Mouse (Mus musculus): ENCODE data around the gene Inhbc.

The Inhbc gene

GRCm38 (mm10) chr10:127351719-127352118 is 18.5 kb downstream of the Inhbc start:
- DNase-seq (ENCODE audit: low read depth) = peak; percentile 14

GRCm38 (mm10) chr10:127351285-127351595 is 19.0 kb downstream of the Inhbc start:
- no peak for DNase-seq (ENCODE audit: low read depth)

- peak; percentile 79 for DNase-seq (ENCODE audit: low read depth)
Measured at GRCm38 (mm10) chr10:127350594-127351284, 19.5 kb downstream of the Inhbc start.

GRCm38 (mm10) chr10:127349810-127350209 is 20.4 kb downstream of the Inhbc start:
- no peak for DNase-seq (ENCODE audit: low read depth)

GRCm38 (mm10) chr10:127348957-127349356 is 21.3 kb downstream of the Inhbc start:
- peak; percentile 55 for DNase-seq (ENCODE audit: low read depth)

- DNase-seq (ENCODE audit: low read depth) = no peak
Measured at GRCm38 (mm10) chr10:127346173-127346572, 24.1 kb downstream of the Inhbc start.

DNA sequence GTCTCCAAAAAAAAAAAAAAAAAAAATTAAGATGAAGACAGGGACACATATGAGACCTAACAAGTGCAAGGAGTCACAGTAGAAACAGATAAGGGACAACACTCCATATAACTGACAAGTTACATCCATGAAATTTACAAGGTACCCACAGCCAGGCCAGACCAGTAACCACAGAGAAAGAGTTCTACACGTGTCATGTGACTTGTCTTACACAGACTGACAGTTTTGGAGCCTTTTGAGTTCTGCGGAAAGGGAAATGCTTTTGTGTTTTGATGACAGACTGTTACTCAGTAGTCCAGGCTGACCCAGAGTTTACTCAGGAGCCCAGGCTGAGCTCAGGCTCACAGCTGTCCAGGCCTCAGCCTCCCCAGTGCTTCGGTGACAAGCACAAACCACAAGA is 27.2 kb downstream of the Inhbc start:
- DNase-seq (ENCODE audit: low read depth) = peak; percentile 40

- peak; percentile 92 for DNase-seq (ENCODE audit: low read depth)
Measured at GRCm38 (mm10) chr10:127341891-127342639, 28.2 kb downstream of the Inhbc start, which contains the start of gene Gli1. Gene Gli1 (minus strand): TSS chr10:127341974.

DNA sequence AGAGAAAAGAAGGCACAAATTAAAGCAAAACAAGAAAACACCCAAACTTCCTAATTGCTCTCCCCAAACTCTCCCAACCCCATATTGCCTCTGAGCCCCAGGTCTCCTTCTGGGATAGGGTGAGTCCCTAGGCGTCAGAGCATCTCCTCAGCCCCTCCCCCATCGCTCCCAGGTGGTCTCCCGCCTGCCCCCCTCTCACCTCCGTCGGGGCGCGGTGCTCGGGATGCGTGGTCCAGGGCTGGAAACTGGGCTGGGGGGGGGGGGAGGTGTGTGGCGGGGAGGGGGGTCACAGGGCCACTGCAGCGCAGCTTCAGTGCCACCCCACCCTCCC is 28.9 kb downstream of the Inhbc start:
- DNase-seq (ENCODE audit: low read depth) = no peak

GRCm38 (mm10) chr10:127340577-127341359 is 29.5 kb downstream of the Inhbc start:
- DNase-seq (ENCODE audit: low read depth) = no peak

DNA sequence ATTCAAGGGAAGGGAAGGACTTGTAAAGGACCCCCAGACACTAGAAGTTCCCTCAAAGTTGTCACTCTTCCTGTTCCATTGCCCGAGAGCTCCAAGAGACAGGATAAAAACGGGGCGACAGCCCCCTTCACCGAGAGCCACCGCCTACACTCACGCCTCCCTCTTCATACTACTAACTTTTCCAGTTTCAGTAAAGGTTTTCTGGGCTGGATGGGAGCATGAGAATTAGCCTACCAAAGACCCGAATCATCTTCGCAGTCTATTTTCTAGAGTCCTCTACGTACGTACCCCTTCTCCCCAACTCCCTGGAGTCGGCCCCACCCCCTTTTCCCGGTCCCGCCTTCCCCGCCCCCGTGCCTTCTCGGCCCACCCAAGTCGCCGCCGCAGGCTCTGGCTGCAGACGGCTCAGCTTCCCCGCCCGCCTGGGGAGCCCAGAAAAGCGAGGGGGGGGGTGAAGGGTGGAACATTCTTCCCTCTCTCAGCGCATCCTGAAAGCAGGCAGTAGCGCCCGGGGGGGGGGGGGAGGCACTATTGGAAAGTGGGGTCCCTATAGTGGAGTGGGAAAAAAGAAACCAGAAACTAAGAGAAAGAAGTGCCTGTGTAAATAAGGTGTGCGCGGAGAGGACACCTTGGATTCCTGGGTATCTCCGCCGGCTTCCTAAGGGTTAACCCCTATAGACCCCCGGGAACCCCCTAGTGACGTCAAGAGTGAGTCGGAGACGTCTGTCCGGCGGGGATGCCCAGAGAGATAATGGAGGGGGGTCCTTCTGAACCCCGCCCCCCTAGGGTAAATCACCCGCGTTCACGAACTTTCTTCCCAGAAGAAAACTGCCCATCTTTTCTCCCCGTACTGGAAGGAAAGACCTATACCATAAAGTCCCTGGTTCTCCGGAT is 30.3 kb downstream of the Inhbc start:
- peak; percentile 73 for DNase-seq (ENCODE audit: low read depth)

DNA sequence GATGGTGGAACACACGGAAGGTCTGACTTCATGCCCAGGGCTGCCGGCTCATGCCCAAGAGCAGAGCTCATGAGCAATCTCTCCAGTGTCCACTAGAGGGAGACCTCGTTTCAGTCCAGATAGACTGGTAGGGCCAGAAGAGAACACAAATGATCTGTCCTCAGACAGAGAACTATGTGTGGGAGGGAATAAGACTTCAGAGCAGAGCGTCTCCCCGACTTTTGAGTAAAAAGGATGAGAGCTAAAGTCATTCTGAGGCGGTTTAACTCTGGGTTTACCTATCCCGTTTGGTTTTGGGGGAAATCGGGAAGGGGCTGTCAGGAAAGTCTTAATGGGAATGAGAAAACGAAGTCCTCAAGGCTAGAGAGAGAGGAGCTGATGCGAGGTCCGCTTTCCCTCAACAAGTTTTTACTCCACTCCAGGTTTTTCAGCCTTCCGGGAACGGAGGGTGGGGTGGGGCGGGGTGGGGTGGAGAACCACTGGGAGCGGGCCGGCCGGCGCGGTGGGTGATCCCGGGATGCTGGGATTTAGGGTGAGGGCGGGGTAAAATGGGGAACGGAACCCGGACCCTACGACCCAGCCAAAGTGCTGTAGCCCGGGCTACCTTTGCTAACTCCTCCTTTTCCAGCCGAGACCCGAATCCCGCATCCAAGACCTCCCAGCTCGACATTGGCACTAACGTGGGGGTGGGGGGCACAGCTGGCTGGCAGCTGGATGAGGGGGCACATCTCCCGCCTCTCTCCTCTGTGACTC is 31.1 kb downstream of the Inhbc start:
- DNase-seq (ENCODE audit: low read depth) = peak; percentile 96

- no peak for DNase-seq (ENCODE audit: low read depth)
Measured at GRCm38 (mm10) chr10:127337536-127338099, 32.6 kb downstream of the Inhbc start.

DNA sequence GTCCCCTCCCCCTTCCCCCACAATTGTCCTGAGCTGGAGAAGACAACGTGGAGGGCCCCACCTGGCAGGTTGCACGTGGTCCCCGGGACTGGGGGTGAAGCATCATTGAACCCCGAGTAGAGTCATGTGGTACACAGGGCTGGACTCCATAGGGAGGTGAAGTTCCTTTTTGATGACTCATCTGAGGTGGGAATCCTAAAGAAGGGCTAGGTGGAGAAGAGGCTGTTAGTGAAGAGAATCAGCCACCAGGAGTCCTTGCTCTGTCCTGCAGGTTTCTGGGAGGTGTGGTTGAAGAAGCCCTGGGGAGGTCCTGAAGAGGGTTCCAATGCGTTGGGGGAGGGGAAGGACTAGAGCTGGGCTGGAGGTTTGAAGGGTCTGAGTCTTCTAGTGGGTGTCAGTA is 33.3 kb downstream of the Inhbc start:
- no peak for DNase-seq (ENCODE audit: low read depth)

GRCm38 (mm10) chr10:127335271-127335670 is 35.0 kb downstream of the Inhbc start:
- peak; percentile 43 for DNase-seq (ENCODE audit: low read depth)

DNA sequence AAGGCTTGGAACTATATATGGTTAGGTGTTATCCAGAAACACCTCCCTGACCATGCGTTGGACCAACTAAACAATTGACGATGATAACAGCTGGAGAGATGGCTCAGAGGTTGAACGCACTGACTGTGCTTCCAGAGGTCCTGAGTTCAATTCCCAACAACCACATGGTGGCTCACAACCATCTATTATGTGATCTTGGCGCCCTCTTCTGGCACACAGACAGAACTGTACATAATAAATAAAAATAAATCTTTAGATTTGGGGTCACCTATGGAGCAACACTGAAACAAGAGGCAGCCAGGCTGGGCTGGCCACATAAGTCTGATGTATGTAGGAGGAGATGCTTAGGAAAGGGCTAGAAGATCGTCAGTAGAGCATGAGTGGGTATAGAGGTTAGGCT is 37.1 kb downstream of the Inhbc start:
- peak; percentile 63 for DNase-seq (ENCODE audit: low read depth)

DNA sequence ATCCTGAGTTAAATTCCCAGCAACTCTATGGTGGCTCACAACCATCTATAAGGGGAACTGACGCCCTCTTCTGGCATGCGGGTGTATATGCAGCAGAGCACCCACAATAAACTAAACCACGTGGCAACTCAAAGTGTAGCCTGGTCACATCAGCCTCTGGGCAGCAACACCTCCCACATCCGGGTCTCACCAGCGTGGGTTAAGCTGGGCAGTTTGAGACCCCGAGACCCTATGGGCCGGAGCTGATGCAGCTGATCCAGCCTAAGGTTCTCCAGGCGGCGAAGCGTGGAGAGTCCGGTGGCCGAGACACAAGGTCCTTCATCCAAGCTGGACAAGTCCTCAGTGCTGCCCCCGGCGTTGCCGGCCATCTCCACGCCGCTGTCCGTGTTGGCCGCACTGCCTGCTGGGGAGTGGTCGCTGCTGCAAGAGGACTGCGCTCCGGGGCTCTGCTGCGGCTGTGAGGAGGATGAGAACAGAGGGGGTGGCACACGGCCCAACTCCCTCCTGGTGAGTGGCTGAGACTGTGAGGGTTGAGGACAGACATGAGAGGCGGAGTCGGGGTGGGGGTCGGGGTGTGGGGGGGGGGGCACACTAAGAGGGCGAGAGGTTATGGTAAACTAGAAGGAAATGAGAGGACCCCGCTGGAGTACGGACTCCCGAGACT is 37.9 kb downstream of the Inhbc start:
- DNase-seq (ENCODE audit: low read depth) = peak; percentile 25

DNA sequence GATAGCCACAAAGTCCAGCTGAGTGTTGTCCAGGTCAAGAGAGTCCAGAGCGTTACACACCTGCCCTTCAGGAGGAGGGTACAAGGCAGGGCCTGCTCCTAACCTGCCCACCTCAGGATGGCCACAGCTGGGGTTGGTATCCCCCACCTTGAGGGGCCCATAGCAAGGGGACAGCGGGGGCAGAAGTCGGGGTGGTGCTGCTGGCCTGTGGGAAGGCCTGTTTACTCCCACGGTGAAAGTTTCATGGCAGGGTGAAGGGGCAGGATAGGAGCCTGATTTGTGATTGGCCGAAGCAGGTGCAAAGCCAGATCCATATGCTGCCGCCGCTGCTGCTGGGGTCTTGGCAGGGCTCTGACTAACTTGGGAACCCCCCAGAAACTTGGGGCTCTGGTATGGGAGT is 40.0 kb downstream of the Inhbc start:
- no peak for DNase-seq (ENCODE audit: low read depth)

DNA sequence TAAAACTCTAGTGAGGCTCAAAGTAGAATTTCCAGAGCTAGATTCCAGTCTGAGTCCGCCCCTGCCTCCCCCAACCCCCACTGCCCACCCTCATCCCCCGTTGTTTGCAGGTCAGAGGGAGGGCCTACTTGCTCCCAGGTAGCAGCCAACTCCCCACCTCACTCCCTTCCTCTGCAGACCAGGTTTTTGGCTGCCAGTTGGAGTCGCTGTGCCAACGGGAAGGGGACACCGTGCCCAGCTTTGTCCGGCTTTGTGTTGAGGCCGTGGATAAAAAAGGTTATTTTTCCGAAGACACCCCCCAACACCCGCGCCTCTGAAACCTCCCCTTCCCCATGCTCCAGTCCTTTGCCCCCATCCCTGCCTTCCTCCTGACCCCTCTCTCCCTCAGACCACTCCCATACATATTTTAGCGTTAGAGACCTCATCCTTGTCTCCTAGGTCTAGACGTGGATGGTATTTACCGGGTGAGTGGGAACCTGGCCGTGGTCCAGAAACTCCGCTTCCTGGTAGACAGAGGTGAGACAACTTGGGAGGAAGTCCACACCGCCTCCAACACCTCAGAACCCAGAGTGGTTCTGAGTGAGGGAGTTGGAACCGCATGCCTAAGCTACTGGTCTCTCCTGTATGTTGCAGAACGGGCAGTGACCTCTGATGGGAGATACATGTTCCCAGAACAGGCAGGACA is 42.6 kb downstream of the Inhbc start:
- DNase-seq (ENCODE audit: low read depth) = no peak

DNA sequence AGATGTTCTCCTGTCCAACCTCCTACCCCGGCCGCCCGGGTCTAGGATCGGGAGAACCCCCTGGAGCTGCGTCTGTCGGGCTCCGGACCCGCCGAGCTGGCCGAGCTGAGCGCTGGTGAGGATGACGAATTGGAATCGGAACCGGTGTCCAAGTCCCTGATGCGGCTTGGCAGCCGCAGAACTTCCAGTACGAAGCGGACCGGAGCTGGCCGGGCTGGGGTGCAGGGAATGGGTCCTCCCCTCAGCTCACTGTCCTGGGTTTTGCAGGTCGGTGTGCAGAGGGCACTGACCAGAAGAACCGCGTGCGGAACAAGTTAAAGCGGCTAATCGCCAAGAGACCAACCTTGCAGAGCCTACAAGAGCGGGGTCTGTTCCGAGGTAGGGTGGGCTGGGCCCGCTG is 43.4 kb downstream of the Inhbc start:
- DNase-seq (ENCODE audit: low read depth) = no peak
